Mouse (Mus musculus): ENCODE data around the gene Actr10. TPM values are rescaled to one million over a fixed set of nuclear protein-coding genes. Genes with fewer than 3 reads are reported as not detected.

Actr10 gene
- total and polyA plus RNA-seq, 2 experiments from 2014 or later: 119 to 232 TPM

GRCm38 (mm10) chr12:71006901-71007300 is 69.2 kb downstream of the Actr10 start:
- TF ChIP-seq EP300 (IDR thresholded peaks at IDR 0.05; ENCODE audit: low read depth): no peak
- TF ChIP-seq CTCF (IDR thresholded peaks at IDR 0.05; ENCODE audit: low read depth): no peak
- no peak overlapping the region for H3K4me2 ChIP-seq (ENCODE audit: low read depth, low read length)
- no peak overlapping the region for H3K27ac ChIP-seq (ENCODE audit: low read depth)
- H3K36me3 ChIP-seq (replicated peaks; ENCODE audit: control insufficient read depth, insufficient read depth, low read length): peaks cover 63% of the 10 kb centered on the region
- H3K4me3 ChIP-seq (ENCODE audit: low read depth, low read length): no peak overlapping the region
- peaks cover 3% of the 10 kb centered on the region for H3K4me1 ChIP-seq (ENCODE audit: control insufficient read depth, insufficient read depth)
- WGBS: 47% methylated on average over 7 of the region's 7 CpGs
- 0 out of 2 replicates have a peak, but pooled peaks have one; percentile 22 for ATAC-seq (ENCODE audit: insufficient read depth, low read depth)
- H3K27me3 ChIP-seq (ENCODE audit: control insufficient read depth, insufficient read depth, low read length): no peaks in the 10 kb centered on the region
- no peaks in the 10 kb centered on the region for H3K9me3 ChIP-seq (replicated peaks; ENCODE audit: control insufficient read depth, low read length)
- DNase-seq (ENCODE audit: low spot score): no peak
- no peak overlapping the region for H3K9ac ChIP-seq (replicated peaks; ENCODE audit: low read depth, low read length)

GRCm38 (mm10) chr12:71009769-71010168 is 72.1 kb downstream of the Actr10 start:
- WGBS: 29% methylated on average over 4 of the region's 4 CpGs
- Histone ChIP-seq H3K9ac (replicated peaks; ENCODE audit: low read depth, low read length) (no peak overlapping the region), H3K9me3 (replicated peaks; ENCODE audit: control insufficient read depth, low read length) (no peaks in the 10 kb centered on the region), H3K27ac (ENCODE audit: low read depth) (no peak overlapping the region), H3K27me3 (ENCODE audit: control insufficient read depth, insufficient read depth, low read length) (no peaks in the 10 kb centered on the region), H3K4me1 (ENCODE audit: control insufficient read depth, insufficient read depth) (peaks cover 23% of the 10 kb centered on the region), H3K4me3 (ENCODE audit: low read depth, low read length) (no peak overlapping the region), H3K36me3 (replicated peaks; ENCODE audit: control insufficient read depth, insufficient read depth, low read length) (peaks cover 67% of the 10 kb centered on the region), H3K4me2 (ENCODE audit: low read depth, low read length) (no peak overlapping the region)
- ATAC-seq (ENCODE audit: insufficient read depth, low read depth) (peak; percentile 76), DNase-seq (ENCODE audit: low spot score) (peak; percentile 60)
- TF ChIP-seq CTCF (IDR thresholded peaks at IDR 0.05; ENCODE audit: low read depth) (no peak), EP300 (IDR thresholded peaks at IDR 0.05; ENCODE audit: low read depth) (no peak)

Other genes starting within 250 kb of the Actr10 start
- 22.6 and 29.2 TPM in 2 replicates for gene Frmd6, start 112.3 kb upstream of the Actr10 start, total RNA-seq (2014; rRNA removed; ENCODE audit: low replicate concordance)
- 17.4 and 17.9 TPM in 2 replicates for gene Frmd6, start 112.3 kb upstream of the Actr10 start, polyA plus RNA-seq (2015; fragmentation: Nextera tagmentation; extraction: Ambion mirVana)
- 94.8 and 128 TPM in 2 replicates for gene Psma3, start 36.8 kb downstream of the Actr10 start, total RNA-seq (2014; rRNA removed; ENCODE audit: low replicate concordance)
- gene Psma3, start 36.8 kb downstream of the Actr10 start, polyA plus RNA-seq (2015; fragmentation: Nextera tagmentation; extraction: Ambion mirVana): 487 and 507 TPM in 2 replicates
- 3.2 and 6.9 TPM in 2 replicates for gene Arid4a, start 78.1 kb downstream of the Actr10 start, total RNA-seq (2014; rRNA removed; ENCODE audit: low replicate concordance)
- gene Arid4a, start 78.1 kb downstream of the Actr10 start, polyA plus RNA-seq (2015; fragmentation: Nextera tagmentation; extraction: Ambion mirVana): 18.1 and 21.4 TPM in 2 replicates
- gene Tomm20l, start 173.6 kb downstream of the Actr10 start, total RNA-seq (2014; rRNA removed; ENCODE audit: low replicate concordance): not detected in 2 replicates
- 0.30 TPM in 1 of 2 replicates, not detected in the other for gene Tomm20l, start 173.6 kb downstream of the Actr10 start, polyA plus RNA-seq (2015; fragmentation: Nextera tagmentation; extraction: Ambion mirVana)
- gene Timm9, start 198.8 kb downstream of the Actr10 start, total RNA-seq (2014; rRNA removed; ENCODE audit: low replicate concordance): 26.1 and 40.3 TPM in 2 replicates
- 96.5 and 111 TPM in 2 replicates for gene Timm9, start 198.8 kb downstream of the Actr10 start, polyA plus RNA-seq (2015; fragmentation: Nextera tagmentation; extraction: Ambion mirVana)
- gene 2700049A03Rik, start 199.0 kb downstream of the Actr10 start, total RNA-seq (2014; rRNA removed; ENCODE audit: low replicate concordance): 5.8 and 25.3 TPM in 2 replicates
- 3.7 and 4.1 TPM in 2 replicates for gene 2700049A03Rik, start 199.0 kb downstream of the Actr10 start, polyA plus RNA-seq (2015; fragmentation: Nextera tagmentation; extraction: Ambion mirVana)